Mouse (Mus musculus) neutrophil, adult 5-6 weeks (primary cell): ENCODE results near the gene Tcam1. TPM values are rescaled to one million over a fixed set of nuclear protein-coding genes. Genes with fewer than 3 reads are reported as not detected.
A peak's percentile ranks its signal among the peaks of the same experiment; 100 is the strongest.

Experiments
- ATAC-seq: fragments of 151-379, 151-347 bp; 2 replicates; pipeline ENCODE4 v1.8.0; 2017; ENCODE audit warnings: mild to moderate bottlenecking, moderate TSS enrichment; ENCODE audit not compliant: insufficient number of reproducible peaks, poor library complexity, low FRiP score, severe bottlenecking; ENCODE audit errors: extremely low read depth
- total RNA-seq: library from RNA; stranded (forward); fragments of 200-1000 nt; gene quantifications from 2 replicates; pipeline ENCODE4 v1.2.3, GENCODE M21; 2017

Gene Tcam1
- total RNA-seq, 1 experiment from 2014 or later, result not detected

GRCm38 (mm10) chr11:106308162-106308561, 31.7 kb downstream of the Tcam1 start:
- ATAC-seq, result peak; percentile 55

GRCm38 (mm10) chr11:106310123-106310522, 33.7 kb downstream of the Tcam1 start:
- peak; percentile 47 for ATAC-seq

DNA sequence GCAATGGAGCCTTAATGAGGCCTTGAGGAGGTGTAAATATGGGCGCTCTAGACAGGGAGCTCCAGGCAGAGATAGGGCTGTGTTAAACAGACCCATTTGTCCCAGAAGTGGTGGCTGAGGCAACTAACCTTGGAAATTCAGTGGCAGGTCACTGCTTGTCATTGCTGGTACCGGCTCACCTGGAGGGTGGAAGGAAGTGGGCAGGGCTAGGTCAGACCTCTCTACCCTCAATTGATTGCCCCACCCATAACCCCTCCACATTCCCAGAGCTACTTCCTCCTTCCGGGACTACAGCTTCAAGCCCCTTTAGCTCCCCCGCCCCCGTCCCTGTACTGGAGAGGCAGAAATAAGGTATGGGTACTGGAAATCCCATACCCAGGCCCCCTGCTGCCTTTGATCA, 37.1 kb downstream of the Tcam1 start:
- no peak for ATAC-seq

DNA sequence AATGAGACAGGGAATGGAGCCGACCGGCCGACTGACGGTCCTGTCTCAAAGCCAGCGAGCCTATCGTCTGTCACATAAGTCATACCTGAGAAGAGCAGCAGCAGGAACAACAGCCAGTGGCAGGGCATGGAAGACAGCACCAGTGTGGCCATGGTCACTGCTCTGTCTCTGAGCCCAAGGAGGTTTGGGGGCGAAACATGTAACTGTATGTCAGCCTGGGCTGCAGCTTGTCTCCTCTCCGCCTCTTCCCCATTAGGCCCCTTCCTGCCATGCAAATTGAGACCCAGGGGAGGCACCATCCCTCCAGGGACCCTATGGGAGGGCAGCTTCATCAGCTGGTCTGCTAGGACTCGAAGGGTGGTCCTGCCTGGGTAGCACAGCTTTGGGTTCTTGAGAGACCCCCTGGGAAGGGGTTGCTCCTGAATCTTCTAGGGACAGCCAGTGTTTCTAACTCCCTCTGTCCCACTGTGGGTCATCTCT, 37.9 kb downstream of the Tcam1 start, which contains the start of gene Cd79b:
Gene Cd79b (minus strand): TSS at position 430 of the 480 bp plus-strand sequence.
- peak; percentile 64 for ATAC-seq

DNA sequence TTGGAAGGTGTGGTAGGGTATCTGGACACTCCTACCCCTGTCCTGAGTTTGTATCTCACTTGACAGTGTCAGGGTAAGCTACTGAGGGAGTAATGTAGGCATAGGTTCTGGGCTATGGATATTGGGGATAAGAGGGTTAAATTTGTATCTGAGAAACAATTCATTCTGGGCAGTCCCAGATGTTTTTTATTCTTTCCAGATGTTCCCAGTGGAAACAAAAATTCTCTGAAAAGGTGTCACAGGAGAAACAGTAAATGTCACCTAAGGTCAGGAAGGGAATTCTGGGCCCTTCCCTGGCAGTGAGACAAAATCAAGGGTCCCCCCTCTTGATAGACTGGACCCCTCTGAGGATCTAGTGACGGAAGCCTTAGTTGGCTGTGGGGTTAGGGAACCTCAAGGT, 39.9 kb downstream of the Tcam1 start:
- ATAC-seq, result no peak

- ATAC-seq, result no peak
Observed at GRCm38 (mm10) chr11:106317801-106318200, 41.3 kb downstream of the Tcam1 start.

GRCm38 (mm10) chr11:106318406-106319366, 42.2 kb downstream of the Tcam1 start:
- peak; percentile 24; the same call in 1 of the 2 replicates for ATAC-seq

DNA sequence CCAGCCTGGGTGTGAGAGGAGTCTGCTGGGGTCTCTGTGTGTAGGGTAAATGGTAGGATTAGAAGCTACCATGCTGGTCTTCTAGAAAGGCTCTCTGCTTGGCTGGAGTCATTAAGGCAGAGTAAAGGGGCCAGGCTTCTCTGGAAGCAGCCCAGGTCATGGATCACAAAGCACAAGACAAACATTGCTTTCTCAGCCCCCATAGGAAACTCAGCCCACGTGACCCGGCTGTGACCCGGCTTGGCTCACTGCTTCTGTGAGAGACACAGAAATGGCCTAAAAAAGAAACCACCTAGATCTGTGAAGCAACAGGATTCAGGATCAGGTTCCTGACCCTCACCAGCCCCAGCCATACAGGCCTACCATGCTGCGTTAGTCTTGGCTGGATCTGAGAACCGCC, 48.4 kb downstream of the Tcam1 start:
- peak; percentile 51 for ATAC-seq

GRCm38 (mm10) chr11:106325566-106326206, 49.2 kb downstream of the Tcam1 start:
- peak; percentile 58 for ATAC-seq

- ATAC-seq, result no peak
Observed at GRCm38 (mm10) chr11:106326475-106326874, 50.0 kb downstream of the Tcam1 start.

GRCm38 (mm10) chr11:106328521-106328920, 52.0 kb downstream of the Tcam1 start:
- no peak for ATAC-seq

GRCm38 (mm10) chr11:106329128-106329527, 52.7 kb downstream of the Tcam1 start:
- no peak for ATAC-seq

- ATAC-seq, result peak; percentile 40; the same call in 1 of the 2 replicates
Observed at GRCm38 (mm10) chr11:106329682-106330081, 53.2 kb downstream of the Tcam1 start.

- ATAC-seq, result no peak
Observed at GRCm38 (mm10) chr11:106332458-106332857, 56.0 kb downstream of the Tcam1 start.

GRCm38 (mm10) chr11:106334066-106334465, 57.6 kb downstream of the Tcam1 start:
- ATAC-seq, result no peak; the same call in 1 of the 2 replicates

GRCm38 (mm10) chr11:106338029-106338428, 61.6 kb downstream of the Tcam1 start:
- ATAC-seq, result no peak
